Mouse (Mus musculus): Measurements from ENCODE around the gene Ephb2.

GRCm38 (mm10) chr4:136742677-136743076, 93.1 kb downstream of the Ephb2 start:
- no peak for TF ChIP-seq CTCF (IDR thresholded peaks at IDR 0.05; ENCODE audit: low read depth)
- TF ChIP-seq EP300 (IDR thresholded peaks at IDR 0.05; ENCODE audit: low read depth), result no peak
